Mouse (Mus musculus) cerebellum, postnatal 10 days (tissue): ENCODE results near the gene Cdiptos.

ENCODE experiments used
- DNase-seq, 2 experiments: peaks; one replicate each; pipeline ENCODE4 v3.0.0; 2021; ENCODE audit warnings: mixed read lengths in 2 of 2

Gene Cdiptos

DNA sequence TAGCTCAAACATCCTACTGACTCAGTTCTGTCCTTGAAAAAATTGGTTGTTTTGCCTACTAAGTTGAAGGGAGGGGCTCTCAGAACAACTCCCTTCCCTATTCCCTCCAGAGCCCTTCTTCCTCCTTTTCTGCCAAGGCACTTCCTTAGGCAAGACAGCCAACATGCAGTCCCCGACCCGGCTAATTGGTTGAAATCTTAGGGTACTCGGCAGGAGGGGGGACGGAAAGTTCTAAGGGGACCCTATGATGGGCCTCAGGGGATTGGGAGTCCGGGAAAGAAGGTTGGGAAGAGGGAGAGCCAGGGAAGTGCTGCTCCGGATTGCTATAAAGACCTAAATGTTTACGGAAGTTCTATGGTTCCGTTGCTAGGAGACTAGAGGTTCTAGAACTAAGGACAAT lies 405 bp downstream of the Cdiptos start:
- DNase-seq = peak in 1 of 2 experiments; percentile 34

DNA sequence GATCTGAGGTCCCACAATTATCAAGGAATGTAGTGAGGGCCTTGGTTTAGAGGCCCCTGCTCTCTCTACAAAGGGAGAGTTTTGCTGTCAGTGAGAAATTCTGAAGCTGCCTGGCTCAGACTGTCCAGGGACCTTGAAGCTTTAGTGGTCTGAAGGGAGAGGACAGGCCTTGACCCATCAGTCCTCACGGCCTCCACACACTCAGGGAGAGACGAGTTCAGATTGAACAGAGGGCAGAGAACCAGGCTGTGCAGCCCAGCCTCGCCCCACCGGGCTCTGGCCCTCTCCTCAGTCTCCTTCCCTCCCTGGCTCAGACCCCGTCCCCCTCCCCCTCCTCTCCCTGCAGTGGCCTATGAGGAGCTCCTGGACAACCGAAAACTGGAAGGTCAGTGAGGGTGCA lies 8.5 kb downstream of the Cdiptos start:
- no peak for DNase-seq

DNA sequence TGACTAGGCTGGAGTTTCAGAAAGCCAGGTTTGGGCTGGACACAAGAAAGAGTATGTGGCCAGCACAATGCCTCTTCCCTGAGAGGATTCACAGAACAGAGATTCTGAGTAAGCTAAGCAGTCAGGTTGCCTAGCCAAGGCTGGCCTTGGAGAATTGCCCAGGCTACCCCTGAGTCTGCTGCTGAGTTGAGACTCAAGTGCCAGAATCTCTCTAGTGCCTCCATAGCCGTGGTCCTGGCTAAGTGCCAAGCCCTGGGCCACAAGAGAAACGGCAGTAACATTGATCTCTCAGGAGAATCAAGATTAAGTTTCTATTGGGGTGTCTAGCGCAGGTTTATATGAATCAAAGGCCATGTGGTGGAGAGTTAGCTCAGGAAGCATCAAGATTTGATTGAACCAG lies 10.3 kb downstream of the Cdiptos start:
- DNase-seq = peak; percentile 80 to 82

- DNase-seq = peak; percentile 49 to 57
These were observed 12.2 kb downstream of the Cdiptos start for GRCm38 (mm10) chr7:126963548-126964286.

DNA sequence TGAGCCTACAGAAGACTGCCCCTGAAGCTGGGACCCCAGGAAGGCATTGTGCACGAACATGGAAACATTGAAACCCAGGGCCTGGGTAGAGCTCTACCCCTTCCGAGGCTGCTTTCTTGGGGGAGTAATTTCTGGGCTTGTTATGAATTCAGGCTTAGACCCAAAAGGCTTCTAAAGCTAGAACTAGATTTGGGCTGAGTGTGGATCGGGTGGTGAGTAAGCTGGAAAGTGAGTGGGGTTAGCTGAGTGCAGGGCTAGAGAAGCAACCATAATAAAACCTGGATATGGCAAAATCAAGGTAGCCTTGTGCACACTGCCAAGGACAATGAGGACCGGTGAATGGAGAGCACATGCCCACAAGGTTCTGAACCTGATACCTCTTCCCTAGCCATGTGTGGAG lies 13.9 kb downstream of the Cdiptos start:
- no peak for DNase-seq

GRCm38 (mm10) chr7:126961095-126961494 lies 14.8 kb downstream of the Cdiptos start:
- DNase-seq = no peak

DNA sequence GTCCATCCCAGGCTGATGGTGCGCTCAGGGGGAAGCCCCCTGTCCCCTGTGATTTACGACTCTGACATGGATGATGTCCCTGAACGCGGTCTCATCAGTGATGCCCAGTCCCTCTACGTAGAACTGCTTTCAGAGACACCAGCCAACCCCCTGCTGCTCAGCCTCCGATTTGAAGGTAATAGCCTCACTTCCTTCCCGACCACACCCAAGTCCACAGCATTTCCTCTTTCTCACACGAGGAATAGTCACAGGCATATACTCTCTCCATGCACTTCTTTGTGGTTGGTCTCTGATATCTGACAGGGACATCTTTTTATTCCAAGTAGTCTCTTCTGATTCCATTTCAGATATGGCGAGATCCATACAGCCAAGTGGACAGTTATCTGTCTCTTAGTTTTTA lies 16.1 kb downstream of the Cdiptos start:
- DNase-seq = no peak

DNA sequence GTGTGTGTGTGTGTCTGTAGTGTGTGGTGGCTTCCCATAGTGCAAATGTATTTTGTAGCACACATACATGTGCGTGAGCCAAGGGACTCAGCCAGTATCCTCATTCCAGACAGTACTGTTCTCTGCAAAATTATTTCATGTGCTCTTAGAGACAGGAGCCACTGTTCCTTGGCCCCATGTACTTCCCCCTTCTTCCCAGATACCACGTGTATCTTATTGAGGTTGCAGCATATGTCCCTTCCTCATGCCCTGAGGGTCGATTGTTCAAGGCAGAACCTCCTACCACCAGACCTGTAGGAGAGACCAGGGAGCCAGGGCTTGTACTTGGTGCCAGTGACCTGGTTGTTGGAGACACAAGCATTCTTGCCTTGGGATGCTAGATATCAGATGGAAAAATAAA lies 20.8 kb downstream of the Cdiptos start:
- no peak for DNase-seq

DNA sequence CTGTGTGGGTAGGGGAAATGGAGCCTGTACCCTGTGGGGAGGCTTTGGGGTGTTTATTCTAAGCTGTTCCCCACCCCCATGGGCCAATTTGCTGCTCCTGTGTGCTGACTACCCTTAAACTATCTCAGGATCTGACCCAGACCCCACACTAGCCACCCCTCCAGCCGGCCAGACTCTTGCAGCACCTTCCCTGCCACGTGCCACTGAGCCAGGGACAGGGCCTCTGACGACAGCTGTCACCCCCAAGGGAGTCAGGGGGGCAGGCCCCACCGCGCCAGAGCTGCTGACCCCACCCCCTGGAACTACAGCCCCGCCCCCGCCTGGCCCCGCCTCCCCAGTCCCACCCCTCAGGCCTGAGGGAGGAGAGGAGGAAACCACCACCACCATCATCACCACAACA lies 23.3 kb downstream of the Cdiptos start:
- peak; percentile 29 to 47 for DNase-seq

- DNase-seq = peak in 1 of 2 experiments; percentile 44
These were observed 24.2 kb downstream of the Cdiptos start for GRCm38 (mm10) chr7:126951741-126952140.

GRCm38 (mm10) chr7:126950647-126951615 lies 25.0 kb downstream of the Cdiptos start:
- DNase-seq = peak; percentile 84

DNA sequence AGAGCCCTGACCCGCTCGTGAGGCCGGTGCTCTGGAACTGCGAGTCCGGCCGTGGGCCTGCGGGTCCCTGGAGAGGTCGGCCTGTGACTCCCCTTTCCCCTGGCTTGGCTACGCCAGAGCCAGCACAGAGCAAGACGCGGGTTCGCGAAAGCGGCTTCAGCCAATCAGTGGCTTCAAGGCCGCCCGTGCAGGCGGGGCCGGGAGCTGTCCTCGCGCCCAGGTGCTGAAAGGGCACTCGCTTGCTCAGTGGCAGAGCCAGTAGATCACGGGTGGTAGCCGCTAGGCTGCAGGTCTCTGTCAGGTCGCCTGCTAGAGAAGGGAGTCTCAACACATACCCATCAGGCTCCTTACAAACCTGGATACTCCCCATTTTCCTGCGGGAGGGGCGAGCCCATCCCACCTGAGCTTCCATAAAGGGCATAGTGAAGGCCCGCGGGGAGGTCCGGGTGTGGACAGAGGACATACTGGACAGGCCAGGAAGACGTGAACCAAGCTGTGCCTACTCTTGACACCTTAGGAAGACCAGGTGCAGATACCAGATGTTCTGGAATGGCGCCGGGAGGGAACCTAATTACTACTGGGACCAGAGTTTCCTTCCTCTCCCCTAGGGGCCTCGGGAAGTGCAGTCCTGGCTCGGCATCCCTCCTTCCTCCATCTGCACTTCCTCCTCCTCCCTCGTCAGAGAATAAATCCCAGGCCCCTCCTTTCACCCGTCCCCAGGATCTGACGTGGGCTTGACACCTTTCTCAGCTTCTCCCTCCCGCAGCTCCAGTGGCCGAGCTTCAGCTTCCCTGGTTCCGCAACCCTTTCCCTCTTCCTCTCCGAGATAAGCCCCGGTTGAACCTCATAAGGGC lies 25.9 kb downstream of the Cdiptos start, which contains the start of gene Sez6l2:
Gene Sez6l2 (plus strand): TSS at position 771 of the 854 bp plus-strand sequence.
- DNase-seq = peak; percentile 90 to 92

GRCm38 (mm10) chr7:126949403-126949792 lies 26.5 kb downstream of the Cdiptos start, which contains the start of gene Asphd1:
Gene Asphd1, minus strand, starts transcription at chr7:126949582.
- peak; percentile 86 to 88 for DNase-seq

- peak; percentile 33 to 35 for DNase-seq
These were observed 27.3 kb downstream of the Cdiptos start for GRCm38 (mm10) chr7:126948626-126949025.

GRCm38 (mm10) chr7:126946530-126946929 lies 29.4 kb downstream of the Cdiptos start:
- DNase-seq = peak; percentile 81 to 88

- DNase-seq = no peak
These were observed 34.1 kb downstream of the Cdiptos start for GRCm38 (mm10) chr7:126941801-126942200.

- DNase-seq = no peak
These were observed 34.7 kb downstream of the Cdiptos start for GRCm38 (mm10) chr7:126941171-126941570.

GRCm38 (mm10) chr7:126932652-126933051 lies 43.2 kb downstream of the Cdiptos start:
- no peak for DNase-seq

DNA sequence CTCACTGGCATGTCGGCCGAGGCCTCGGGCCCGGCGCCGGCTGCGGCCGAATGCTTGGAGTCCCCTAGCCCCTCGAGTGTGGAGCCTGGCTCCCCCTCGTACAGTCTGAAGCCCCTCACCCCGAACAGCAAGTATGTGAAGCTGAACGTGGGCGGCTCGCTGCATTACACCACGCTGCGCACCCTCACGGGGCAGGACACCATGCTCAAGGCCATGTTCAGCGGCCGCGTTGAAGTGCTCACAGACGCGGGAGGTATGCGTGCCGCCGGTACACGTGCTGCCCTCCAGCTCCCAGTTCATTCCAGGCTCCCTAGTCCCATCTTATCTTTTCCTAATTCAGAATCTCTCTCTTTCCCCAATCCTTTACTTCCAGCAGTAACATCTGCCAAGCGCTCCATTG lies 46.9 kb downstream of the Cdiptos start:
- no peak for DNase-seq

DNA sequence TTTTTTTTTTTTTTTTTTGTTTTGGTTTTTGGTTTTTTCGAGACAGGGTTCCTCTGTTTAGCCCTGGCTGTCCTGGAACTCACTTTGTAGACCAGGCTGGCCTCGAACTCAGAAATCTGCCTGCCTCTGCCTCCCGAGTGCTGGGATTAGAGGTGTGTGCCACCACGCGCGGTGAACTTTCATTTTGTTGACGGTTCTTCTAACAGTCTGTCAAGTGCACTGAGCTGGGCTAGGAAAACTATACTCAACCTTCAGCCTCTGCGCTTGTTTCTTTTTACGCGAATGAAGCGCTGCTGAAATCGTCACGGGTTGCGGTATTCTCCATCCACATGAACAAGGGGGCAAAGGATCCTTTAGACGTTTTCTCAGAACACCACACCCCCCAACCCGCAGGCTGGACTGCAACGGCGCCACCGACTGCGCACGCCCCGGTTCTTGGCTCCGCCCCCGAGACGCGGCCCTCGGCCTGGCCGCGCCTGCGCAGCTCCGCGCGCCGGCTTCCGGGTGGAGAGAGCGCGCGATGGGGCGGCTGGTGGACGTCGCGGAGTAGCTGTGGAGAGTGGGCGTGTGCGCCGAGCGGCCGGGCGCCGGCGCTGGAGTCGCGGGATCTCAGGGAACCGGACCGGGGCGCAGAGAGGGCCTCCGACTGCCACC lies 47.4 kb downstream of the Cdiptos start, which contains the start of gene Kctd13:
Gene Kctd13 (plus strand): TSS at position 496 of the 654 bp plus-strand sequence.
- DNase-seq = peak; percentile 95 to 97

DNA sequence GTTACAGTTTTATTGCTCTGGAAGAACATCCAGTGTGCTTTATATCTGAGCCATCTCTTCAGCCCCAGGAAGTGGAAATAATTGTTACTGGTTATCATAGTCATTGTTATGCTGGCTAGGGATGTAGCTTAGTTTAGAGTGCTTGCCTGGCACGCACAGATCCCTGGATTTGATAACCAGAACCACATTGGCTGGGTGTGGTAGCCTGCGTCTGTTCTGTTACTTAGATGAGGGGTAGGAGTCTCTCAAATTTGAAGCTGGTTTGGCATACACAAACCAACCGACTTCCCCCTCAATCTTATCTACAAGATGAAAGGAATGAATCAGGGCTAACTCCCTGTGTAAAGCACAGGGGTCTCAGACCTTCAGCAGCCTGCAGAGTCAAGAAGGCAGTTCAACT lies 49.6 kb downstream of the Cdiptos start:
- no peak for DNase-seq

DNA sequence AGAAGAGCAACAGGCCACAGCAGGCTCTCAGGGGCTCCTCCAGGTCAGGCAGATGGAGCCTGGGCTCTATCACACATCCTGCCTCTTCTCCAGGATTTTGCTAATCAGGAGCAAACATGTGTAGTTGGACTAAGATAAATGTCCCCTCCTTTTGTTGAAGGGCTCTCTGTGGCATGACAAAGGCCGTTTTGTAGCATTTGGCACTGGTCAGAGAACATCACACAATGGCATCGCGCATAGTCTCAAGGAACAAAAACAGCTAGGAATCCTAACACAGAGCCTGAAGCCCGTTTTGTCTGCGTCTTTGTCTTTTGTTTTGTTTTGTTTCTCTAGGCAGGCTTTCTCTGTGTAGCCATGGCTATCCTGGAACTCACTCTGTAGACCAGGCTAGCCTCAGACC lies 51.9 kb downstream of the Cdiptos start:
- DNase-seq = no peak
